Mouse (Mus musculus): Measurements from ENCODE around the gene Nt5e.

GRCm38 (mm10) chr9:88398461-88398860 is 71.5 kb downstream of the Nt5e start:
- no peak for TF ChIP-seq POLR2A (IDR thresholded peaks at IDR 0.05; ENCODE audit: borderline replicate concordance, insufficient read depth, low read length)
- no peak for TF ChIP-seq CTCF (IDR thresholded peaks at IDR 0.05; ENCODE audit: borderline replicate concordance, insufficient read depth, low read depth, low read length)
